Mouse (Mus musculus): ENCODE data around the gene Invs.

- TF ChIP-seq POLR2A (IDR thresholded peaks at IDR 0.05; ENCODE audit: control insufficient read depth, extremely low read depth, insufficient read depth, low read length, poor library complexity), result no peak
- no peak for TF ChIP-seq CTCF (IDR thresholded peaks at IDR 0.05; ENCODE audit: borderline replicate concordance, control insufficient read depth, extremely low read depth, insufficient read depth, low read length, poor library complexity)
Measured at GRCm38 (mm10) chr4:48427413-48427812, 147.9 kb downstream of the Invs start.

All from thymus, adult 2 months (tissue).